Mouse (Mus musculus): ENCODE data around the gene Gm49711.

DNA sequence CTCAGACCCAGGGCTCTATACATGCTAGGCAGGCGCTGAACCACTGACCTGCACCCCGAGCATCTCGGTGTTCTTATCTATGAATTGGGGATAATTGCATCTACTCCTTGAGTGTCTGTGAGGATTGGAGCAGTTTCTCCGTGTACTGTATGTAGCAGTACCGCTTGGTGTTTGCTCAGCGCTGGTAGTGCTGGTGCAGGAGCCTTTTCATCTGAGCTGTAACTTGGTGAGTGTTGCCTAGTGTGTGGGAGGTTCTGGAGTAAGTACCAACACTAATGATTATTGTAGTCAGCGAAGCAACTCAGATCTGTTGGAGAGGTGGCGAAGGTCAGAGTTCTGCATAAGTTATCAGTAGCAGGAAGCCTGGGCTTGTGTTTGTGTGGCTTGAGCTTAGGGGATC lies 12.2 kb downstream of the Gm49711 start:
- no peak for TF ChIP-seq GATA1 (IDR thresholded peaks at IDR 0.05; ENCODE audit: low read length)
- no peak for TF ChIP-seq TAL1 (IDR thresholded peaks at IDR 0.05; ENCODE audit: low read length)

Data from erythroblast, embryonic 14.5 days (primary cell).